Mouse (Mus musculus) fat pad, adult 2 months (tissue): ENCODE data around the gene Tmem252.
"Not testable (repeated sequence)": the region's sequence is repeated elsewhere in the genome, so short reads cannot be mapped to it uniquely, and the experiment has no call there.

Experiments
- DNase-seq: peaks from one replicate; pipeline ENCODE4 v3.0.0-alpha.2; 2011; ENCODE audit warnings: low read depth, low spot score; ENCODE audit errors: extremely low read depth

The Tmem252 gene

DNA sequence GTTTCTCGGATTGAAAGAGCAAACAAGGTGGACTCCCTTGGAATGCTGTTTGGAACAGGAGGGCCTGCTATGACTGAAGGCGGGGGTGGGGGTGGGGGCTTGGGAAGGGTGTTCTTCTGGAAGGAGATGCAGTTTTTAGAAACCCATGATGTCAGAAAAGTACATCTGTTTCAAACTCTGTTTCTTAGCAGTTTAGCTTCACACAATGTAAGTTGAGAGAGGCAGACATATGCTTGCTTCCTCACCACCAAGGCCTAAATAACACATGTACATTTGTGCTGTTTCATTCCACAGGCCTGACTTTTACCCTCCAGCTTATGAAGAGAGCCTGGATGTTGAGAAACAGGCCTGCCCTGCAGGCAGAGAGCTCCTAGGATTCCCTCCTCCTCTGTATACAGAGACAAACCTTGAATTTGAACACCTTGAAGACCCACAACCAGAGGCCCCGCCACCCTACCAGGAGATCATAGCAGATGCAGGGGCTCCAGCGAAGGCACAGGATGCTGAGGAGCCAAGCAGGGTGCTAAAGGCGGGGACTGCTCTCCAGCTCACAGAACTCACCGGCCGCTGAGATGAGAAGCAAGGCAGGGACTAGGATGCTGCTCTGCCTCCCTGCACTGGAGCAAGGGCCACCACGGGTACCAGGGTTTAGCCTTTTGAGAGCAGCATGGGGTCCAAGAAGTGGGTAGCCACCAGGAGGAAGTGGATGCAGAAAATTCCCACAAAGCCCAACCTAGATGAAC lies 3.6 kb downstream of the Tmem252 start:
- DNase-seq, result no peak

DNA sequence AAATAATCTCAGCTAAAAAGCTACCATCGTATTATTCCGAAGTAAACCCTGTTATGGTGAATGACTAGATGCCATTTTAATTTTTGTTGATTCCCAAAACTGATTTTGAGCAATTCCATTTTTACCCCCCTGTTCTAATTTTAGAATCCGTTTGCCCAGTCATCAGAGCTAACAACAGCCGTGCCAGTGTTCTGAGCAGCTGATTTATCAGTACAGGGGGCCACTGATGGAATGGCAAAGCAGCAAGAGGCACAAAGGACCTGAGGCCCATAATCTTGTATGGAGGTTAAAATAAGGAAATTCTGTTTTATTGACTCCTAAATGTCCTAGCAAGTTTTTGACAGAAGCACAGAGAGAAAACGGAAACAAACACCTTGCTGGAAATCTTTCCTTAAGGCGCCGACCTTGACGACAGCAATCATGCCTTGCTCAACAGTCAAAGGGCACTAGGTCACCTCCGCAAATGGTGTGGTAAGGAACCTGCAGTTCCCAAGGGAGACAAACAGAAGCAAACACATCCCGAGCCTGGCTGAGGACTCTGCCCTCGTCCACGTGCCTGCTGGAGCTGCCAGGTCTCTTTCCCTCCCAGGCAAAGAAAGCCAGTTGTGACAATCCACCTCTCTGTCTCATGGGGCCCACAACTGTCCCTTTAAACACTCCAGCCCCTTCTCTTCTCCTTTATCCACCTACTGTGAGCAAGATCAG lies 9.4 kb downstream of the Tmem252 start:
- peak; percentile 37 for DNase-seq

DNA sequence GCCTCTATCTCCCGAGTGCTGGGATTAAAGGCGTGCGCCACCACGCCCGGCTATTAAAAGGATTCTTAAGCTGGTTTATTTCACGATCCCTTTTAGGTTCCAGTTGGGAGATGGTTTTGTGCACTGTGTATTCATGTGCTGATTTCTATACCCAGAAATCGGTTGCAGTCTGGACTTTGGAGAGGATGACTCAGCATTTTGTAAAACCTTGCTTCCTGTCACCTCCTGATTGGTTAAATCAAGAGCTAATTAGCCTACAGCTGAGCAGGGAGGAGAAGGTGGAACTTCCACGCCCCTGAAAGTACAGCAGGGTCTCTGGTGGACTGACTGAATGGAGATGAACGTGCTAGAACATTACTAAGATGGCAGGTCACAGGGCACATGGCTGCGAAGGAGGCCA lies 12.6 kb downstream of the Tmem252 start:
- no peak for DNase-seq

DNA sequence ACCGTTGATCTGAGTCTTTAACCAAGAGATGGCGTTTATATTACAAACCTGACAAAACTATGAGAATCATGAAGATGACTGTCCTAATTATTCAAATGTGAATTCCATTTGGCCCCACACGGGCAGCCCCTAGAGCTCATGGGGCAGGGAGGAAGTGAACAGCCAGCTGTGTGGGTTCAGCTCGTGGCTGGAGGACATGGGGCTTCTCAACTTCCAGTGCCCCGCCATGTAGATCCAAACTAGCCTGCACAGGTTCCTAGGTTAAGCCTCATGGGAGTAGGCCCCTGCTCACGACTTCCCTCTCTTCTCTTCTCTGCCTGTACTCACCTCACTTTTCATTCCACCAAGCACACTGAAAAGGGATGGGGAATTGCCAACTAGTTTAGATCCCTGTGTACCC lies 14.5 kb downstream of the Tmem252 start:
- DNase-seq, result no peak

DNA sequence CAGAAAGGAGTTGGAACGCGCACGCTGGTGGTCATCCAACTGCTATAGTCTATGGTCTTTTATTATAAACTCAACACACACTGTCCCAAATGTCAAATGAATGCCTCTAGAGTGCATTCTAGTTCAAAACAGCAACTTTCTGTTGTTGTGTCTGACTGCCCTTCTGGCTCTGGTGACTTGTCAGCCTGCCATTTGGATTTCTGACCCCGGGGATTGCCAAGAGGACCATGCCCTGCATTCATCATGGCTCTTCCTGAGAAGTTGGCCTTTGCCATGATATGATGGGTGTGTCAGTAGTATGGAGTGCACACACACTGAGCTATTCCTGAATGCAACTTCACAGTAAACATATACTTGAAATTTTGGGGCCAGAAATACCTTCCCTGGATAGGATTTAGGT lies 15.7 kb downstream of the Tmem252 start:
- DNase-seq, result no peak

DNA sequence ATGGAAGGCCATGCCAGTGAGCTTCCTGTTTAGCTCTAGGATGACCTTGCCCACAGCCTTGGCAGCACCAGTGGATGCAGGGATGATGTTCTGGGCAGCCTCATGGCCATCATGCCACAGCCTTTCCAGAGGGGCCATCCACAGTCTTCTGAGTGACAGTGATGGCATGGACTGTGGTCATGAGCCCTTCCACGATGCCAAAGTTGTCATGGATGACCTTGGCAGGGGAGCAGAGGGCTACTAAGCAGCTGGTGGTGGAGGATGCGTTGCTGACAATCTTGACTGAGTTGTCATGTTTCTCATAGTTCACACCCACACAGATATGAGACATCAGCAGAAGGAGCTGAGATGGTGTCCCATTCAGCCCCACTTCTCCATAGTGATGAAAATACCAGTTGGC lies 18.9 kb downstream of the Tmem252 start:
- no peak for DNase-seq

DNA sequence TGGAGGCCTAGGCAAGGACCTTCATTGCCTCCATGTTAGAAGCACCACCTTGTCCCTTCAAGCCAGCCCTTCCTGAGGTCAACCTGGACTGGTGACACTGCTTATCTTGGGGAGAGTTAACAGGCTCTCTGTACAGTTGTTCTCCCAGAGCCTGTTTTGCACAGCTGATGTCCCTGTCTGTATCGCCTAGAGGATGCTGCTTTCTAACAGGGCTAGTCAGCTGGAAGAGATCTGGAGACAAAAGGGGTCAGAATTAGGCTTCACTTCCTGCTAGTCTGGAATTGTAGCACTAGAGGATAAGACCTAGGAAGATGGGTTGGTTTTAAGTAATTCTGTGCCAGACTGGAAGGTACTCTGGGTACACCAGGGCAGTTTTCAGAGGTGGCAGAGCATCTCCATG lies 24.1 kb downstream of the Tmem252 start:
- DNase-seq, result no peak

DNA sequence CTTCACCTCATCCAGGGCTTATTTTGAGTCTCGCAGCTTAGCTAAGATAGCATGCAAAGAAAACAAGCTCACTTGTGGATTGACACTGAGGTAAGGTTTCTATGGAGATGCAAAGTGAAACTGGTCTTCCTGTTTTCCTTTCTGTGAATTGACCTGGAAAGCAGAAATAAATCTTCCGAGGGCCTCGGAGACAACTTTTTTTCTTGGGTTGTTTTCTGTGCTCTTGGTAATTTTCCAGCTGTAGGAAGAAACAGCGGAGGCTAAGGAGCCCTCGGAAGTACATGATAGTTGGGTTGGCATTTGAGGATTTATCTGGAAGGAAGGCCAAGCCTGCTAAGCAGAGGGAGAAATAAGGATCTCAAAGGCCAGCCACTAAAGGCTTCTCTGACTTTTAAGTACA lies 24.8 kb downstream of the Tmem252 start:
- no peak for DNase-seq

DNA sequence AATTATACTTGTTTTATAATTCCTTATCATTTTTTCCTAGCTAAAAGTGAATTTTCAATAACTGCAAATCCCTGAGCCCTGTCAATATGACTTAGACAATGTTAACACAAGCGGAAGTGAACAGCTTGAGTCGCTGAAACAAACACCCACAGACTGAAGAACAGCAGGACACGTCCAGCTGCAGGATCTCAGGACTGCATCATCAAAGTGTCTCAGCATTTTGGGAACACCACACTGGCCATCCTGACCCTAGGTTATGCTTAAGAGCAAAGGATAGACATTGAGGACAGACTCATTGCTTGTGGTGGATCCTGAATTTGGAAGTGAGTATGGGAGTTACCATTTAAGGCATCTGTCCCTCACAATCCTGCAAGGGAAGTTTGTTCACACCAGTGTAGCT lies 25.4 kb downstream of the Tmem252 start:
- no peak for DNase-seq

DNA sequence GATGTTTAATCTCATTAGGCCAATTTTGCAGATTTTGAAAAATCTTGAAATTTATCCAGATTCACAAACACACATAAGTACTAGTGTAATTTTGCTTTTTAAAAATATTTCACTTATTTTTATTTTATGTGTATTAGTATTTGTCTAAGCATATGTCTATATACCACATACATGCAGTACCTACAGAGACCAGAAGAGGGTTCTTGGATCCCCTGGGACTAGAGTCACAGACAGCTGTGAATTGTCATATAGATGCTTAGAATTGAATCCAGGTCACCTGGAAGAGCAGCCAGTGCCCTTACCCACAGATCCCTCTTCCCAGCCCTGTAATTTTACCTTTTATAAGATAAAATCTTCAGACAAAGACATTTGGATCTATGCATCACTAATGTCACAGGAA lies 26.1 kb downstream of the Tmem252 start:
- DNase-seq, result no peak

DNA sequence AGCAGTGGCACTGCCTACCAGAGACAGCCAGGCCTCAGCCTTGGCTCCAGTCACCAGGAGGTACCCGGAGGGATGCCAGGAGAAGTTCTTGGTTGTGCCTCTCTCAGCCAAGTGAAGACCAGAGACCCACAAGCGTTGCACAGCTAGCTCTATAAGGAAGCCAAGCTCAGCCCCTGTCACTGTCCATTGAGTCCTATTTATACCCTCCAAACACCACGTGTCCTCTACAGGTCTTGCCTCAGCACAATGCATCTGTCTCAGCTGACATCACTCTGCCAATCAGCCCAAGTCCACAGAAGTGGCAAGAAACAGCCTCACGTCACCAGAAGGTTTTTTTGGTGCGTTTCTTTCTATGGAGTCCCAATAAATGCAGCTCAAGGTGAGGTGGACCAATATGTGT lies 26.9 kb downstream of the Tmem252 start:
- no peak for DNase-seq

DNA sequence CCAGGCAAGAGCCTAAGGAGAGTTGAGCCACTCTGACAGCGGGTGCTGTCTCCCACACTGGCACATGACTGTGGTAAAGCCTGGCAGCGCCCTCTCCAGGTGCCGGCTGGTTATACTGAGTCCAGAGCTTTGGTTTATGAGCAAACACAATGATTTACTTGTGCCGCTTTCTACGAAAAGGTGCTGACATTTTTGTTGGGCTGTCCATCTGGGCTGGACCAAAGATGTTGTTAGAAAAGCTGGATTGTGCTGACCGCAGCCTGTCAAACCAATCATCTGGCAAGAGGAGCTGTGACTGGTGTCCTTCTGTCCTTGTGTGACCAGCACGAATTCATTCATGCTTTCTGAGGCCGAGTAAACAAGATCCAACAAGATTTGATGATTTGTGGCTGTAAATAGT lies 27.9 kb downstream of the Tmem252 start:
- no peak for DNase-seq

DNA sequence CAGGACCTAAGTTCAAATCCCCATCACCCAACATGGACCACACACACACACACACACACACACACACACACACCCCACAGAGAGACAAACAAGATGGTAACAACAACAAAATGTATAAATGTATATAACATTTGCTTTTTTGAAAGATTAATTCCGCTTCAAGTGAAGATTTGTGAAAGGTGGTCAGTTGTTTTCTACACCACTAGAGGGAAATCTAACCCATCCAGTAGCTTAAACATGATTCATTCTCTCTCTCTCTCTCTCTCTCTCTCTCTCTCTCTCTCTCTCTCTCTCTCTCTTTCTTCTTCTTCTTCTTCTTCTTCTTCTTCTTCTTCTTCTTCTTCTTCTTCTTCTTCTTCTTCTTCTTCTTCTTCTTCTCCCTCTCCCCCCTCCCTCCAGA lies 29.4 kb downstream of the Tmem252 start:
- not testable (repeated sequence) for DNase-seq

DNA sequence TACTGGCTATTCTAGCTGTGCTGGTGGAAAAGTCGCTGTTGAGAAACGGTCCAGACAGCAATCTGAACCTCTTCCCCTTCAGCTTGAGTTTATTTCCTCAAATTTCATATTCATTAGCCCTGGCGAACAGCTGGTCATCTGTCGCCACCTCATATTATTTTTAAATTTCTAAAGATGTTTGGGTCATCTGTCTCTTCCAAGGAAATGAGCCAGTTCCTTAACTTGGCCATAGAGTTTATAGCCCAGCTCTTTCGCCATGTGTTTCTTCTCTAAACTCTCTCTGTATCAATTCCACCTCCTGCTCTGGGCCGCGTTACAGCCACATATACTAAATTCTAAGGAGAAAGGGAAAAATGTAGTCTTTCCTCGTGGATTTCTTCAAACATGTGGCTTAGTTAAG lies 29.9 kb downstream of the Tmem252 start:
- no peak for DNase-seq

DNA sequence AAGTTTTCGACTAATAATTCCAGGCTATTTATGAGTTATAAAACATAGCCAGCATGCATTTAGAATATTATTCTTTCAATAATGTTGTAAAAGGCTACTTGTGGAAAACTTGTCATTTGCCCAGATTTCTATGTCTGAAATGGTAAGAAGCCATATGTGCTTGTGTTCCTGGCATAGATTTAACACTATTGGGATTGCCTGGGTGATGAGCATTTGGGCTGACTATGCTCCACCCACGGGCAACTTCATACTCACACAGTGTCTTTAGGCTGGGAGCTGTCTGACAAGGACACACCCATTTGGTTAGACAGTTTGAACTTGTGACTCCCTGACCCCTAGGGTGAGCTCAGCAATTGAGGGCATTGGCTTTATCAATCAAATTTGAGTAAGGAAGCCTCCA lies 30.5 kb downstream of the Tmem252 start:
- no peak for DNase-seq

DNA sequence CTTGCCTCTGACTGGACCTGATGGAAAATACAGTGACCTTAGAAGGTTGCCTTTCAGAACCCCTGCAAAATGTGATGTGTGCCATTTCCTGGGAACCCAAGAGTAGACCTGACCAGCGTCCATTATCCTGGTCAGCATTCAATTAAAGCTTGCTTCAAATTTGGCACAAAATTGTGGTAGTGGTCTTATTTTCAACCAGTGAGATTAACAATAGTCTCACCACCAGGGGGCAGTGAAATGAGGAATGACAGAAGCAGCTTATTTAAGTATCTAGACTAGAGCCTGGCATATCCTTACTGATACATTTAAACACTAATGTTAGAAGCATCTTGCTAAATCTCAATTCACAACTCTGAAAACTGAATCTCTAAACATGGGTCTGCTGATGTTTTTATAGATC lies 31.6 kb downstream of the Tmem252 start:
- DNase-seq, result no peak

DNA sequence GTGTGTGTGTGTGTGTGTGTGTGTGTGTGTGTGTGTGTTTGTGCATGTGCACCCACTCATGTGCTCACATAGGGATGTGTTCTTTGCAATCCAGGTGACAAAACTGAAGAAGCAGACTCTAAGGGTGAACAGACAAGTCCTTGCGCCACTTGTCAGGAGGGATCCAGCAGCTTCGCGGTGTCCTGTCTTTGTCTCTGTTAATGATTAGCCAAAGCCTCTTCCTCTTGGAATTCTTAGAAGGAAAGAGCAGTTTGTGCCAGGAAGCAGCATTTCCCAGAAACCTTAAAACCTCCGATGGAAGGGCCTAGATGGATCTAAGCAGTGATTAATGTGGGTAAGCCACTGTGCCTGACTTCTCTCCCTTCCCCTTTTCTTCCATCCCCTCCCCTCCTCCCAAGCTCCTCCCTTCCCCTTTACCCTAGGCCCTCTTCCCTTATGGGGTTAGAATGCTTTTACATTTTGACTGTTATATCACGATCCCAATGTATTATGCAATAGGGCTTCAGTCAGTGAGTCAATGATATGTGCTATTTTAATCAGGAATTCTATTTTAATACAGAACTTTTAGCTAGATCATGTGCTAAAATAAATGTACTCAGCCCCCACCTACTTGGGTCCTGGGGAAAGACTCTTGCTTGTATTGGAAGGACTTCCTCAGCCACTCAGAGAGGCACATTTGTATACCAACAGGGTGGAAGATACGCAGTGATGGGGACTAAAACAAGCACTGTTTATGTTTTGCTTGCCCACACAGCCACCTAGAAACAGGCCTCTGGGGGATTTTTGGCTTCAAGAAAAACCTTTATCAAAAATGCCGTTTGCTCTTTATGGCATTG lies 33.5 kb downstream of the Tmem252 start:
- no peak for DNase-seq

DNA sequence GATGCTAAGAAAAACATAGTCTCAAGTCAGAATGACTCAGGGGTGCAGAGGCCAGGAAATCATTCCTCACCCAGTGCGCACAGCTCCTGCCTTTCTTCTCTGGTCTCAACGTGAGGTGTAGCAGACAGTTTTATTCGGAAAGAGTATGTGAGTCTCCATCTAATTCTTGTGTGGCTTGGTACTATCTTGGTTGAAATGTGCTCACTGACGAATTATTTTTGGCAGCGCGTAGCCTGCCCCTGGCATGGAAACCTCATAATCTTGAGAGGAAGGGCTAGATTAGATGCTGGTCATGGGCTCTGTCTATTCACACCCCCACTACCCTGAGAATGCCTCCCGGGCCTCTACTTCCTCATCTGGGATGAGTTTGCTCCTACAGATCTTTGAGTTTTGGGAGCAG lies 34.2 kb downstream of the Tmem252 start:
- no peak for DNase-seq

DNA sequence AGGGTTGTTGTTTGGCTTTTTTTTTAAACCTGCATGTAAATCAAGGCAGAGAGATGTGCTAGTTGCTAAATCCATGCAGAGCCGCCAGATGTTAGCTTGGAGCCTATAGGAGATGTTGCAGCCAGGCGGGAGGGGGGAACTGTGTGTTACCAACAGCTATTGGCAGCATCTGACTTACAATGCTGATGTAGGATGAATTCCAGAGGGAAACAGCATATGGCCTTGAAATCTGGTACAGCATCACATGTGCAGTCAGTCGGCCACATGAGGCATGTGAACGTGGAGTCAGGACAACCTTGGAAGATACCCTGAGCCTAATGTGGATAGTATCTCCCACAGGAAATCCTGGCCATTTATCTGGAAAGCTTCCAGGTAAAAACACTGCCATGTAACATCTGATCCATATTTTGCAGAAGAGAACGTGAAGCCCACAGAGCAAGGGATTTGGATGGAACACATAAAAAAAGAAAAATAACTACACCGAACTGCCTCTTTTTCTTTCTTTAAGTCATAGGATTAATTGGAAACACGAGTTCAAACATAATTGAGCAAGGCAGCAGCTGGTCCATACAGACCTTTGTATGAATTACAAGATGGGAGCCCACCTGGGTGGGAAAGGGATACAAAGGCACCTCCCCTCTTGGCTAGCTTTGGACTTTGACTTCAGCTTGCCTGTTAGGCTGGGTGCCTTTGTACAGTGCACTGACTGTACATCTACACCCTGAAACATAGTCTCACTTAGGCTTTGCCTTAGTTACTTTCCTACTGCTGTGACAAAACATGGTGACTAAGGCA lies 42.7 kb downstream of the Tmem252 start:
- no peak for DNase-seq

DNA sequence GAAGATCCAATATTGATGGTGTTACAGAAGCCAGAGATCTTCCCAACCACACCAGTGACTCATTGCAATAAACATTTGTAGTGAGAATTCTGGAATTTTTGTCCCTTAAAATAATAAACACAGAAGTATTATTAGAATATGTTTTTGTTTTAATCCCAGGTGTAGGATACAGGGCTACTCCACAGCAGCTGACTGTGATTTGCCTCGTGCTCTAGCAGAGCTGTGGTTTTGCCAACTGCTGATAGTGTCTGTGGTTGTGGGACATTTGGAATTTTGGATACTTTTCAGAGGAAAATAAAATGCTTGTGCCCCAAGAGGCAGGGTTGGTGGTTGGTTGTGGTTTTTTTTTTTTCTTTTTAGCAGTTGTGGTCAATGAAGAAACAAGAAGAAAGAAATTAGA lies 44.2 kb downstream of the Tmem252 start:
- DNase-seq, result no peak

DNA sequence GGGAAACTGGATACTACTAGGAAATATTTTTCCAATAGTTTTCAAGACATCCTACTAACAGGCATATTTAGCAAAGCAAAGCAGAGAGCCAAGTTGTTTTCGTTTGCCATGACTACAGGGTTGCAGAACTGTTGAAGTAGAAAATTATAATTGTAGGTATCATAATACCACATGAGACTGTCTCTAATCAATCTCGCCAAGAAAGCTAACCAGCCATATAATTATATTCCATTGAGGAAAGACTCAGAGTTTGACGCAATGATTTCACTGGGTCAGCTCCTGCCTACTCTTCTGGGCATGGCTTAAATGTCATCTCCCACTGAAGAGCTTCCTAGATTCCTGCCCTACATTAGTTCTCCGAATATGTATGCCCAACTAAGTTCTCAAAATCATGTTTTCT lies 45.7 kb downstream of the Tmem252 start:
- DNase-seq, result no peak
